In the genomic region with DNA sequence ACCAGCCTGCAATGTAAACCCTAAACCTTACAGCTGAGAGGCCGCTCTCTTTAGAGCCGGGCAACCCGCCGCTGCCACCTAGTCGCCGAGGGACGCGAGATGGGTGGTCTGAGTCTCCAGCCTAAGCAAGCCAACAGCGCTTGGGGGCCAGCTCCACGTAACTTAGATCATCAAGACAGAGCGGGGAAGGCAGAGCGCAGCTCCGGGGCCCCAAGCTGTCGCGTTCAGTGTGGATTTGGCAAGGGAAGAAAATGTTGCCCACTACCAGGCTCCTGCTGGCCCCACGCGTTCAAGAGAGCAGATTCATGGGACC, we compare ENCODE assay signal across 11 mouse cellular contexts. TPM values are rescaled to one million over a fixed set of nuclear protein-coding genes. Genes with fewer than 3 reads are reported as not detected.
DNase-seq lines count a peak whose midpoint lies in the region; ATAC-seq and TF ChIP-seq lines count a peak whose summit lies in the region.
"Had no signal": no experiment of that assay in that cellular context is flagged by ENCODE, and none has a peak within 500 bp of the region (broad histone marks: within the 10 kb centered on the region; RNA-seq: fewer than 3 reads in every experiment).

No protein-coding gene starts in this region.

- 2% methylated on average over 17 of the region's 17 CpGs for WGBS in heart, embryonic 11.5 days (ENCODE audit: insufficient replicate concordance)
- WGBS in embryonic facial prominence, embryonic 15.5 days: 1% methylated on average over 17 of the region's 17 CpGs
- WGBS in limb, embryonic 14.5 days: under 1% methylated on average over 17 of the region's 17 CpGs
- 2% methylated on average over 17 of the region's 17 CpGs for WGBS in lung, adult 2 months

- no peaks in the 10 kb centered on the region for H3K36me3 ChIP-seq in heart, embryonic 11.5 days (ENCODE audit: control insufficient read depth, insufficient read depth, low read length)
- H3K36me3 ChIP-seq in ES-Bruce4 (ENCODE audit: control insufficient read depth, insufficient read depth, low read length, poor library complexity, severe bottlenecking): no peaks in the 10 kb centered on the region
- no peaks in the 10 kb centered on the region for H3K36me3 ChIP-seq in embryonic facial prominence, embryonic 15.5 days
- no peaks in the 10 kb centered on the region for H3K36me3 ChIP-seq in limb, embryonic 14.5 days (ENCODE audit: control insufficient read depth, insufficient read depth, low read length)

- no peaks in the 10 kb centered on the region for H3K9me3 ChIP-seq in heart, embryonic 11.5 days (replicated peaks; ENCODE audit: control insufficient read depth, low read length)
- H3K9me3 ChIP-seq in ES-Bruce4 (replicated peaks; ENCODE audit: control insufficient read depth, insufficient read depth, low read length, poor library complexity, severe bottlenecking): no peaks in the 10 kb centered on the region
- no peaks in the 10 kb centered on the region for H3K9me3 ChIP-seq in embryonic facial prominence, embryonic 15.5 days (replicated peaks)
- H3K9me3 ChIP-seq in limb, embryonic 14.5 days (ENCODE audit: control insufficient read depth, low read length): no peaks in the 10 kb centered on the region

- peak overlapping the region; percentile 22; the same call in 1 of the 2 replicates for H3K4me3 ChIP-seq in heart, embryonic 11.5 days (ENCODE audit: low read depth, low read length)
- H3K4me3 ChIP-seq in ES-Bruce4 (ENCODE audit: low read depth, low read length): no peak overlapping the region
- H3K4me3 ChIP-seq in embryonic facial prominence, embryonic 15.5 days (replicated peaks): 0 out of 2 replicates have a peak overlapping the region, but pooled peaks have one; percentile 3
- peak overlapping the region; percentile 16; the same call in 1 of the 2 replicates for H3K4me3 ChIP-seq in limb, embryonic 14.5 days (replicated peaks; ENCODE audit: low read length)
- no peak overlapping the region for H3K4me3 ChIP-seq in lung, adult 2 months (replicated peaks; ENCODE audit: extremely low read depth, low read depth, low read length)

- ATAC-seq in heart, embryonic 11.5 days (replicated peaks; ENCODE audit: insufficient number of reproducible peaks, low FRiP score, low TSS enrichment): no peak
- ATAC-seq in embryonic facial prominence, embryonic 15.5 days (ENCODE audit: insufficient number of reproducible peaks, low FRiP score, low TSS enrichment, low read depth): no peak
- ATAC-seq in limb, embryonic 14.5 days (ENCODE audit: low FRiP score, low read depth): no peak

- no peak for TF ChIP-seq CTCF in ES-Bruce4 (IDR thresholded peaks at IDR 0.05; ENCODE audit: low read depth, low read length)
- no peak for TF ChIP-seq CTCF in lung, adult 2 months (IDR thresholded peaks at IDR 0.05; ENCODE audit: insufficient read depth, low read length)

- peaks cover 17% of the 10 kb centered on the region for H3K4me1 ChIP-seq in heart, embryonic 11.5 days (ENCODE audit: control insufficient read depth, insufficient read depth, low read length)
- H3K4me1 ChIP-seq in ES-Bruce4 (ENCODE audit: control insufficient read depth, insufficient read depth, low read length): no peaks in the 10 kb centered on the region
- peaks cover 43% of the 10 kb centered on the region for H3K4me1 ChIP-seq in embryonic facial prominence, embryonic 15.5 days
- peaks cover 22% of the 10 kb centered on the region; the same call in 1 of the 2 replicates for H3K4me1 ChIP-seq in limb, embryonic 14.5 days (ENCODE audit: control insufficient read depth, insufficient read depth, low read length)
- H3K4me1 ChIP-seq in lung, adult 2 months (ENCODE audit: control insufficient read depth, insufficient read depth, low read length): peaks cover 9% of the 10 kb centered on the region

- no peak overlapping the region for H3K27ac ChIP-seq in heart, embryonic 11.5 days (ENCODE audit: low read depth, low read length)
- no peak overlapping the region for H3K27ac ChIP-seq in ES-Bruce4 (ENCODE audit: insufficient read depth, low read length)
- no peak overlapping the region for H3K27ac ChIP-seq in embryonic facial prominence, embryonic 15.5 days (replicated peaks)
- no peak overlapping the region for H3K27ac ChIP-seq in limb, embryonic 14.5 days (replicated peaks; ENCODE audit: low read depth, low read length)

- no peak for TF ChIP-seq POLR2A in ES-Bruce4 (IDR thresholded peaks at IDR 0.05; ENCODE audit: insufficient read depth, low read length)
- TF ChIP-seq POLR2A in limb, embryonic 14.5 days (IDR thresholded peaks at IDR 0.05; ENCODE audit: borderline replicate concordance, extremely low read depth, insufficient read depth, insufficient read length): no peak
- TF ChIP-seq POLR2A in lung, adult 2 months (IDR thresholded peaks at IDR 0.05; ENCODE audit: borderline replicate concordance, extremely low read depth, low read depth, low read length): no peak

- H3K9ac ChIP-seq in heart, embryonic 11.5 days (ENCODE audit: low read depth, low read length): no peak overlapping the region
- peak overlapping the region; percentile 25; the same call in 1 of the 2 replicates for H3K9ac ChIP-seq in ES-Bruce4 (ENCODE audit: low read depth, poor library complexity, severe bottlenecking)
- H3K9ac ChIP-seq in embryonic facial prominence, embryonic 15.5 days: no peak overlapping the region
- no peak overlapping the region for H3K9ac ChIP-seq in limb, embryonic 14.5 days (ENCODE audit: low read depth, low read length, severe bottlenecking)

- intact Hi-C loops in heart, postnatal 10 days (cut with DNase I): no loop called here
- intact Hi-C loops in left cerebral cortex, postnatal 4 days (cut with DNase I): no loop called here

- no peak for DNase-seq in heart, postnatal 10 days
- DNase-seq in limb, embryonic 14.5 days (ENCODE audit: low spot score): no peak
- no peak for DNase-seq in ovary, adult 18-20 months (ENCODE audit: low spot score)
- no peak for DNase-seq in left cerebral cortex, postnatal 4 days
- no peak for DNase-seq in lung, adult 2 months
- DNase-seq: gastrocnemius, postnatal 25 days; kidney, adult 8-10 months; lung, postnatal 36 days had no signal

- TF ChIP-seq EP300 in ES-Bruce4 (IDR thresholded peaks at IDR 0.05; ENCODE audit: insufficient read depth, low read depth, low read length): no peak

- peaks cover 85% of the 10 kb centered on the region for H3K27me3 ChIP-seq in heart, embryonic 11.5 days (ENCODE audit: control insufficient read depth, insufficient read depth, low read length)
- H3K27me3 ChIP-seq in ES-Bruce4 (ENCODE audit: control insufficient read depth, insufficient read depth, low read length, poor library complexity, severe bottlenecking): peaks cover 51% of the 10 kb centered on the region
- H3K27me3 ChIP-seq in embryonic facial prominence, embryonic 15.5 days: peaks cover 89% of the 10 kb centered on the region
- peaks cover 87% of the 10 kb centered on the region for H3K27me3 ChIP-seq in limb, embryonic 14.5 days (ENCODE audit: control insufficient read depth, insufficient read depth, low read length)

- H3K4me2 ChIP-seq in heart, embryonic 11.5 days: peak overlapping the region; percentile 50
- peak overlapping the region; percentile 25 for H3K4me2 ChIP-seq in embryonic facial prominence, embryonic 15.5 days (replicated peaks)
- H3K4me2 ChIP-seq in limb, embryonic 14.5 days (replicated peaks; ENCODE audit: low read depth, low read length, severe bottlenecking): peak overlapping the region; percentile 8; the same call in 1 of the 2 replicates

RNA-seq across cellular contexts. Expression of a gene that starts 2.8 kb away (rescaled TPM):
- not detected in 2 replicates for polyA plus RNA-seq in heart, embryonic 11.5 days (2014; fragmentation: Nextera tagmentation; extraction: Ambion mirVana)
- total RNA-seq in heart, postnatal 10 days (2021): not detected
- not detected in 2 replicates for polyA plus RNA-seq in ES-Bruce4 (2011; ENCODE audit: insufficient read depth, insufficient read length, low read depth, missing spikeins)
- 0.15 and 0.18 TPM in 2 replicates for polyA plus RNA-seq in embryonic facial prominence, embryonic 15.5 days (2015; fragmentation: Nextera tagmentation; extraction: Ambion mirVana)
- 0.11 and 0.40 TPM in 2 replicates for polyA plus RNA-seq in limb, embryonic 14.5 days (2012; rRNA removed)
- not detected in 2 replicates for polyA plus RNA-seq in limb, embryonic 14.5 days (2014; fragmentation: Nextera tagmentation; extraction: Ambion mirVana)
- not detected for total RNA-seq in left cerebral cortex, postnatal 4 days (2021)
- not detected in 2 replicates for polyA plus RNA-seq in lung, adult 2 months (2012; rRNA removed)
- total RNA-seq: gastrocnemius, postnatal 25 days had no signal

Comparison
In these comparisons a context has a peak if more than half of its experiments do, and no peak if none do; other contexts are left out.
1. H3K4me3 ChIP-seq: peak in heart, embryonic 11.5 days (single experiment), embryonic facial prominence, embryonic 15.5 days (single experiment) and limb, embryonic 14.5 days (single experiment); none in ES-Bruce4 (single experiment) and lung, adult 2 months (single experiment).
2. Peak in every context shown above with its lines, with median percentiles within 50 percentile points of each other: H3K4me2 ChIP-seq.